Mouse (Mus musculus): ENCODE measurements around the gene Ttc34.

Ttc34 gene

GRCm38 (mm10) chr4:154857366-154858240 lies 20.3 kb downstream of the Ttc34 start:
- ATAC-seq (ENCODE audit: low TSS enrichment) = no peak

GRCm38 (mm10) chr4:154858601-154859000 lies 21.3 kb downstream of the Ttc34 start:
- no peak for ATAC-seq (ENCODE audit: low TSS enrichment)

- ATAC-seq (ENCODE audit: low TSS enrichment) = no peak
These were observed 24.7 kb downstream of the Ttc34 start for GRCm38 (mm10) chr4:154861967-154862366.

GRCm38 (mm10) chr4:154863436-154863935 lies 26.2 kb downstream of the Ttc34 start:
- ATAC-seq (ENCODE audit: low TSS enrichment) = no peak

- ATAC-seq (ENCODE audit: low TSS enrichment) = peak; percentile 80
These were observed 27.1 kb downstream of the Ttc34 start for GRCm38 (mm10) chr4:154864271-154864771.

- no peak for ATAC-seq (ENCODE audit: low TSS enrichment)
These were observed 27.9 kb downstream of the Ttc34 start for GRCm38 (mm10) chr4:154864961-154865760.

- ATAC-seq (ENCODE audit: low TSS enrichment) = no peak
These were observed 29.1 kb downstream of the Ttc34 start for GRCm38 (mm10) chr4:154866391-154866790.

GRCm38 (mm10) chr4:154867257-154867656 lies 30.0 kb downstream of the Ttc34 start:
- ATAC-seq (ENCODE audit: low TSS enrichment) = no peak

GRCm38 (mm10) chr4:154869440-154869839 lies 32.2 kb downstream of the Ttc34 start, which contains the start of gene Mmel1:
Gene Mmel1 (plus strand): TSS chr4:154869585.
- no peak for ATAC-seq (ENCODE audit: low TSS enrichment)

- ATAC-seq (ENCODE audit: low TSS enrichment) = no peak
These were observed 33.5 kb downstream of the Ttc34 start for GRCm38 (mm10) chr4:154870721-154871120.

GRCm38 (mm10) chr4:154871757-154872251 lies 34.5 kb downstream of the Ttc34 start:
- no peak for ATAC-seq (ENCODE audit: low TSS enrichment)

- ATAC-seq (ENCODE audit: low TSS enrichment) = no peak
These were observed 35.9 kb downstream of the Ttc34 start for GRCm38 (mm10) chr4:154873186-154873585.

- peak; percentile 98 for ATAC-seq (ENCODE audit: low TSS enrichment)
These were observed 40.7 kb downstream of the Ttc34 start for GRCm38 (mm10) chr4:154877864-154878548.

- ATAC-seq (ENCODE audit: low TSS enrichment) = no peak
These were observed 43.5 kb downstream of the Ttc34 start for GRCm38 (mm10) chr4:154880730-154881129.

- no peak for ATAC-seq (ENCODE audit: low TSS enrichment)
These were observed 44.9 kb downstream of the Ttc34 start for GRCm38 (mm10) chr4:154882014-154882659.

GRCm38 (mm10) chr4:154885416-154885815 lies 48.2 kb downstream of the Ttc34 start:
- no peak for ATAC-seq (ENCODE audit: low TSS enrichment)

- peak; percentile 41; the same call in 1 of the 2 replicates for ATAC-seq (ENCODE audit: low TSS enrichment)
These were observed 49.8 kb downstream of the Ttc34 start for GRCm38 (mm10) chr4:154886876-154887592.

- ATAC-seq (ENCODE audit: low TSS enrichment) = no peak
These were observed 50.5 kb downstream of the Ttc34 start for GRCm38 (mm10) chr4:154887593-154888250.

- ATAC-seq (ENCODE audit: low TSS enrichment) = no peak
These were observed 53.6 kb downstream of the Ttc34 start for GRCm38 (mm10) chr4:154890887-154891286.

- ATAC-seq (ENCODE audit: low TSS enrichment) = no peak
These were observed 58.3 kb downstream of the Ttc34 start for GRCm38 (mm10) chr4:154895549-154895948.
